Mouse (Mus musculus) erythroblast, embryonic 14.5 days (primary cell): ENCODE results near the gene Wdfy4.

Experiments used
- GATA1 ChIP-seq: IDR thresholded peaks from 2 replicates; pipeline ENCODE4 v1.6.1; 2012; ENCODE audit warnings: low read length, inconsistent platforms, mixed read lengths
- TAL1 ChIP-seq: IDR thresholded peaks from 3 replicates; pipeline ENCODE4 v1.6.1; 2012; ENCODE audit warnings: low read length, inconsistent platforms, mixed read lengths

- TF ChIP-seq GATA1 (no peak), TAL1 (no peak)
These were observed 39.0 kb downstream of the Wdfy4 start for GRCm38 (mm10) chr14:33146287-33146686.
